Mouse (Mus musculus): ENCODE measurements around the gene Atxn7l1.

DNA sequence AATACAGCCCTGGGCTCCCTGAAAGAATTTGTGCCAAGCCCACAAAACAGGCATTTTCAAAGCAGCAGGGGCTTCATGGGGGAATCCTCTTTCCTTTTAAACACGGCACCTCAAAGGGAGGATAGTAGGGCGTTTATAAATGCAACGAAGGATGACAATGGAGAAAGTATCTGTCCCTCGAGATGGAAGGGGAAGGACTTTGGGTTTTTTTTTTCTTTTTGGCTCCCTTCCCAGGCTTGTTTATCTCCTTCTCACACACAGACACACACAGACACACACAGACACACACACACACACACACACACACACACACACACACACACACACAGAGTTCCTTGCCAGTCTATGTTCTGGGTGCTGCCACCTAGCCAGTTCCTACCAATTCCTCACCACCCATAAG is 189.8 kb downstream of the Atxn7l1 start:
- no peak for TF ChIP-seq CTCF (IDR thresholded peaks at IDR 0.05; ENCODE audit: low read depth, low read length)
- no peak for TF ChIP-seq POLR2A (IDR thresholded peaks at IDR 0.05; ENCODE audit: borderline replicate concordance, low read depth, low read length)

Data from bone marrow macrophage, adult 2 months (primary cell).